Mouse (Mus musculus) olfactory bulb, adult 2 months (tissue): ENCODE data around the gene Gp1bb.

Experiments used
- CTCF ChIP-seq: fragments of 200-500 bp; IDR thresholded peaks from 2 replicates; pipeline ENCODE4 v1.5.1; 2012; ENCODE audit warnings: low read depth, mild to moderate bottlenecking, low read length, moderate library complexity; ENCODE audit not compliant: insufficient read depth
- POLR2A ChIP-seq: fragments of 200-500 bp; IDR thresholded peaks from 2 replicates; pipeline ENCODE4 v1.6.1; 2012; ENCODE audit warnings: mild to moderate bottlenecking, low read depth, low read length, moderate library complexity; ENCODE audit not compliant: insufficient read depth

DNA sequence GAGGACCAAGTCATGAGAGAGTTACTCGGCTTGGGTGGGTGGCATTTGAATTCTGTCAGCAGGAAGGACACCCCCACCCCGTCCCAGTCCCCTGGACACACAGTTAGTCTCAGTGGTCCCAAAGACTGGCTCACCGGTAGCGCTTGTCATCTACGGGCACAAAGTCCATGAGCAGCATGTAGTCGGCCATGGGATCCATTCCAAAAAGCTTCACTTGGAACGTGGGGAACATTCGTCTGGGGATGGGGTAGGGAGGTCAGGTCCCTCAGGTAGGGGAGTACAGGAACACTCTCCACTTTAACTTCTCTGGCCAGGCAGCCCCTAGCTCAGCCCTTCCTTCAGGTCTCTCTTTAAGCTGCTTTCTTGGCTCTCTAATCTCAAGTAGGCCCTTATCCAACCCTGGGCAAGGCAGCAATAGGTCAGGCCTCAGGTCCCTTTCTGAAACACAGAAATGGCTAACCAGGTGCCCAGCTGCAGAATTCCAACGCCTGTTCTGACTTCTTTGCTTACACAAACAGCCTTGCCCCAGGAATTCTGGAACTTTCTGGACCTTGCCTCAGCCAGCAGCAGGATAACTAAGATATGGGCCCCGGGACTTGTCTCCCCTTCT is 37.2 kb downstream of the Gp1bb start:
- TF ChIP-seq CTCF: no peak
- no peak for TF ChIP-seq POLR2A
